Mouse (Mus musculus) neutrophil, adult 65 days (primary cell): ENCODE results near the gene Lifr. TPM values are rescaled to one million over a fixed set of nuclear protein-coding genes. Genes with fewer than 3 reads are reported as not detected.

Experiments
- total RNA-seq: library from RNA; stranded (reverse); gene quantifications from 2 replicates; pipeline ENCODE4 v1.2.4, GENCODE M21; 2023

The Lifr gene
- total RNA-seq: 1.6 and 2.5 TPM in 2 replicates

DNA sequence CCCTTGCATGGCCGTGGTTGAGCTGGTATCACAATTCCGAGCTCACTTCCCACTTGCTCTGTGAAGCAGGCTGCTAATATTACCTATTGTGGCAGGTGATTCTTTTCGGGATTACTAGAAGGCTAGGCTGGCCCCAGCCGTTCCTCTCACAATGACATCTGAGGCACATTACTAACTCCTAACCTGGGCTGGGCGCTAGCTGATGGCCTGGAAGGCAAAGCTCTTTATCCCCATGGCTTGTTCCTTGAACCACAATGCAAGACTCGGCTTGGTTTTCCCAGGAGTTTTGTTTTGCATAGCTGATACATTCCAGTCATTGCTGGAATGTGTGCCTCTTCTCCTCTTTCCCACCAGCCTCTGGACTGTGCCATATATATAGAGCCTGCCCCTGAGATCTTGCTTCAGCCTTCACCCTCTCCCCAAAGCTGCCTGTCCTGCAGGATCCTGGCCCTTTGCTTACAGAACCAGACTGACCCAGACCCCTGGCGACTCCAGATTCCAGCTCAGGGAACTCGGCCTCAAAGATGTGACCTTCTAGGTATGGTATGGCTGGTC lies at the start of gene Lifr:
Gene Lifr (plus strand): TSS at position 404 of the 555 bp plus-strand sequence.

Other genes starting within 250 kb of the Lifr start
- gene Osmr, start 215.6 kb upstream of the Lifr start, total RNA-seq: not detected in 2 replicates